Mouse (Mus musculus): ENCODE data around the gene Card14. TPM values are rescaled to one million over a fixed set of nuclear protein-coding genes. Genes with fewer than 3 reads are reported as not detected.
"Not testable (repeated sequence)": the region's sequence is repeated elsewhere in the genome, so short reads cannot be mapped to it uniquely, and the experiment has no call there.

The Card14 gene
- polyA plus RNA-seq, 1 experiment from 2014 or later = 1.2 TPM

- H3K9me3 ChIP-seq (replicated peaks; ENCODE audit: low read length) = no peaks in the 10 kb centered on the region
- no peak overlapping the region for H3K4me3 ChIP-seq (replicated peaks; ENCODE audit: low read depth, low read length)
- no peak for TF ChIP-seq CTCF (IDR thresholded peaks at IDR 0.05; ENCODE audit: low read depth)
- 38% methylated on average over 6 of the region's 6 CpGs for WGBS
- peak overlapping the region; percentile 73; the same call in 1 of the 2 replicates for H3K9ac ChIP-seq (ENCODE audit: low read depth, low read length)
- no peaks in the 10 kb centered on the region for H3K4me1 ChIP-seq (replicated peaks; ENCODE audit: insufficient read depth, low read length)
- H3K36me3 ChIP-seq (ENCODE audit: insufficient read depth, low read length) = no peaks in the 10 kb centered on the region
- ATAC-seq (replicated peaks; ENCODE audit: low FRiP score, low read depth) (peak; percentile 25), DNase-seq (ENCODE audit: low spot score) (no peak)
- no peaks in the 10 kb centered on the region for H3K27me3 ChIP-seq (ENCODE audit: insufficient read depth, low read length)
- H3K4me2 ChIP-seq (ENCODE audit: low read length) = peak overlapping the region; percentile 99
- peak overlapping the region; percentile 36; the same call in 1 of the 2 replicates for H3K27ac ChIP-seq
These were observed 40.3 kb upstream of the Card14 start for GRCm38 (mm10) chr11:119267241-119267674.

- H3K9me3 ChIP-seq (replicated peaks; ENCODE audit: low read length) = no peaks in the 10 kb centered on the region
- peak within 1 kb of the TSS; percentile 99 for H3K4me2 ChIP-seq (ENCODE audit: low read length)
- H3K27me3 ChIP-seq (ENCODE audit: insufficient read depth, low read length) = no peaks in the 10 kb centered on the region
- WGBS = 3% methylated on average over 52 of the region's 52 CpGs
- H3K9ac ChIP-seq (ENCODE audit: low read depth, low read length) = peak within 1 kb of the TSS; percentile 73
- TF ChIP-seq CTCF (IDR thresholded peaks at IDR 0.05; ENCODE audit: low read depth) = peak; percentile 100
- peak; percentile 68 for ATAC-seq (replicated peaks; ENCODE audit: low FRiP score, low read depth)
- H3K36me3 ChIP-seq (ENCODE audit: insufficient read depth, low read length) = 0 out of 2 replicates have a peak, but pooled peaks cover 3% of the 10 kb centered on the region
- H3K4me3 ChIP-seq (replicated peaks; ENCODE audit: low read depth, low read length) = peak within 1 kb of the TSS; percentile 67
- H3K4me1 ChIP-seq (replicated peaks; ENCODE audit: insufficient read depth, low read length) = no peaks in the 10 kb centered on the region
- DNase-seq (ENCODE audit: low spot score) = peak; percentile 93
- H3K27ac ChIP-seq = peak within 1 kb of the TSS; percentile 48
These were observed 39.6 kb upstream of the Card14 start, which contains the start of gene Gaa for GRCm38 (mm10) chr11:119267768-119268556. Gaa (plus strand) TSS chr11:119267887.

- peak overlapping the region; percentile 67 for H3K4me3 ChIP-seq (replicated peaks; ENCODE audit: low read depth, low read length)
- no peaks in the 10 kb centered on the region for H3K9me3 ChIP-seq (replicated peaks; ENCODE audit: low read length)
- H3K9ac ChIP-seq (ENCODE audit: low read depth, low read length) = peak overlapping the region; percentile 73
- no peaks in the 10 kb centered on the region for H3K4me1 ChIP-seq (replicated peaks; ENCODE audit: insufficient read depth, low read length)
- H3K27ac ChIP-seq = no peak overlapping the region; the same call in 1 of the 2 replicates
- DNase-seq (ENCODE audit: low spot score) = no peak
- peak overlapping the region; percentile 99 for H3K4me2 ChIP-seq (ENCODE audit: low read length)
- 0 out of 2 replicates have a peak, but pooled peaks cover 3% of the 10 kb centered on the region for H3K36me3 ChIP-seq (ENCODE audit: insufficient read depth, low read length)
- 75% methylated on average over 16 of the region's 16 CpGs for WGBS
- TF ChIP-seq CTCF (IDR thresholded peaks at IDR 0.05; ENCODE audit: low read depth) = no peak
- no peaks in the 10 kb centered on the region for H3K27me3 ChIP-seq (ENCODE audit: insufficient read depth, low read length)
- no peak for ATAC-seq (replicated peaks; ENCODE audit: low FRiP score, low read depth)
These were observed 38.9 kb upstream of the Card14 start for GRCm38 (mm10) chr11:119268557-119269195.

GRCm38 (mm10) chr11:119272492-119272891 lies 35.1 kb upstream of the Card14 start:
- not testable (repeated sequence) for H3K27ac ChIP-seq; H3K27me3 ChIP-seq (ENCODE audit: insufficient read depth, low read length); H3K4me2 ChIP-seq (ENCODE audit: low read length); DNase-seq (ENCODE audit: low spot score); H3K9ac ChIP-seq (ENCODE audit: low read depth, low read length); H3K4me3 ChIP-seq (replicated peaks; ENCODE audit: low read depth, low read length); H3K4me1 ChIP-seq (replicated peaks; ENCODE audit: insufficient read depth, low read length); ATAC-seq (replicated peaks; ENCODE audit: low FRiP score, low read depth); H3K9me3 ChIP-seq (replicated peaks; ENCODE audit: low read length)
- peaks cover 14% of the 10 kb centered on the region; the same call in 1 of the 2 replicates for H3K36me3 ChIP-seq (ENCODE audit: insufficient read depth, low read length)
- peak; percentile 72 for TF ChIP-seq CTCF (IDR thresholded peaks at IDR 0.05; ENCODE audit: low read depth)
- WGBS = 68% methylated on average over 3 of the region's 3 CpGs

GRCm38 (mm10) chr11:119273186-119273930 lies 34.2 kb upstream of the Card14 start:
- ATAC-seq (replicated peaks; ENCODE audit: low FRiP score, low read depth) (no peak), DNase-seq (ENCODE audit: low spot score) (no peak)
- Histone ChIP-seq H3K9ac (ENCODE audit: low read depth, low read length) (no peak overlapping the region), H3K36me3 (ENCODE audit: insufficient read depth, low read length) (peaks cover 14% of the 10 kb centered on the region; the same call in 1 of the 2 replicates), H3K4me3 (replicated peaks; ENCODE audit: low read depth, low read length) (no peak overlapping the region), H3K4me2 (ENCODE audit: low read length) (no peak overlapping the region), H3K27me3 (ENCODE audit: insufficient read depth, low read length) (no peaks in the 10 kb centered on the region), H3K4me1 (replicated peaks; ENCODE audit: insufficient read depth, low read length) (no peaks in the 10 kb centered on the region), H3K9me3 (replicated peaks; ENCODE audit: low read length) (no peaks in the 10 kb centered on the region), H3K27ac (no peak overlapping the region)
- 91% methylated on average over 8 of the region's 8 CpGs for WGBS
- TF ChIP-seq CTCF (IDR thresholded peaks at IDR 0.05; ENCODE audit: low read depth) = peak; percentile 37; the same call in 1 of the 2 replicates

GRCm38 (mm10) chr11:119281030-119281429 lies 26.5 kb upstream of the Card14 start:
- no peaks in the 10 kb centered on the region for H3K4me1 ChIP-seq (replicated peaks; ENCODE audit: insufficient read depth, low read length)
- H3K4me2 ChIP-seq (ENCODE audit: low read length) = no peak overlapping the region
- DNase-seq (ENCODE audit: low spot score) (no peak), ATAC-seq (replicated peaks; ENCODE audit: low FRiP score, low read depth) (0 out of 2 replicates have a peak, but pooled peaks have one; percentile 12)
- peaks cover 21% of the 10 kb centered on the region; the same call in 1 of the 2 replicates for H3K36me3 ChIP-seq (ENCODE audit: insufficient read depth, low read length)
- H3K9ac ChIP-seq (ENCODE audit: low read depth, low read length) = no peak overlapping the region
- no peak for TF ChIP-seq CTCF (IDR thresholded peaks at IDR 0.05; ENCODE audit: low read depth)
- 76% methylated on average over 15 of the region's 15 CpGs for WGBS
- H3K27ac ChIP-seq = no peak overlapping the region
- H3K27me3 ChIP-seq (ENCODE audit: insufficient read depth, low read length) = no peaks in the 10 kb centered on the region
- no peak overlapping the region for H3K4me3 ChIP-seq (replicated peaks; ENCODE audit: low read depth, low read length)
- no peaks in the 10 kb centered on the region for H3K9me3 ChIP-seq (replicated peaks; ENCODE audit: low read length)

Data from kidney, postnatal 0 days (tissue).